Mouse (Mus musculus) macrophage (primary cell): ENCODE data around the gene Zglp1. TPM values are rescaled to one million over a fixed set of nuclear protein-coding genes. Genes with fewer than 3 reads are reported as not detected.

Experiments used
- H3K27ac ChIP-seq: fragments of 350-480 bp; formaldehyde crosslinking; 2 replicates; pipeline ENCODE4 v1.9.0; 2021
- H3K36me3 ChIP-seq: fragments of 350-480 bp; formaldehyde crosslinking; 2 replicates; pipeline ENCODE4 v1.9.0; 2021; ENCODE audit errors: inconsistent target
- H3K4me3 ChIP-seq: fragments of 350-480 bp; formaldehyde crosslinking; 2 replicates; pipeline ENCODE4 v1.9.0; 2021; ENCODE audit errors: inconsistent target
- H3K79me2 ChIP-seq: fragments of 350-480 bp; formaldehyde crosslinking; 2 replicates; pipeline ENCODE4 v1.9.0; 2021; ENCODE audit errors: inconsistent target
- WGBS: methylation state at CpG from one replicate; pipeline ENCODE4 v1.1.7; 2026; ENCODE audit warnings: inconsistent platforms; ENCODE audit not compliant: missing documents; 5-methylcytosine and 5-hydroxymethylcytosine counted together
- polyA plus RNA-seq: library from polyadenylated mRNA; stranded (reverse); fragments of 250-400 nt; gene quantifications from 3 replicates; pipeline ENCODE4 v1.2.4, GENCODE M21; 2018; ENCODE audit warnings: inconsistent platforms
- total RNA-seq, 78 experiments: library from RNA; depleted of rRNA; stranded (reverse); fragments of 250-400 nt; gene quantifications; 1 replicate in 9 of 78; 2 replicates in 24 of 78; 3 replicates in 43 of 78; 4 replicates in 2 of 78; pipeline ENCODE4 v1.2.4; 2018; ENCODE audit warnings: inconsistent platforms in 56 of 78

Zglp1 gene
- total RNA-seq (2018; cell fraction: chromatin; rRNA removed), result 1 to 10 TPM in 1 of 26 experiments, not detected in 25; 2.5 TPM
- not detected for total RNA-seq (2018; cell fraction: cytosol; rRNA removed)
- total RNA-seq (2018; cell fraction: nucleus; rRNA removed), result 1 to 10 TPM in 2 of 26 experiments, not detected in 24; 1.4 to 8.5 TPM
- not detected in 3 replicates for polyA plus RNA-seq

GRCm38 (mm10) chr9:21067006-21067684 lies at the start of gene Zglp1:
Gene Zglp1, minus strand, starts transcription at chr9:21067093.
- WGBS, result 86% methylated on average over 14 of the region's 27 CpGs
- H3K4me3 ChIP-seq, result no peak within 1 kb of the TSS
- no peaks in the 10 kb centered on the region for H3K36me3 ChIP-seq

GRCm38 (mm10) chr9:21115105-21115504 lies 48.2 kb upstream of the Zglp1 start:
- peaks cover 75% of the 10 kb centered on the region for H3K36me3 ChIP-seq
- H3K27ac ChIP-seq, result no peak overlapping the region
- no peaks in the 10 kb centered on the region for H3K79me2 ChIP-seq
- H3K4me3 ChIP-seq, result no peak overlapping the region
- 90% methylated on average over 8 of the region's 8 CpGs for WGBS

More at GRCm38 (mm10) chr9:21067006-21067684, at the start of gene Zglp1:
- Histone ChIP-seq H3K79me2 (peaks cover 20% of the 10 kb centered on the region), H3K27ac (no peak within 1 kb of the TSS)

GRCm38 (mm10) chr9:21114190-21114589 lies 47.3 kb upstream of the Zglp1 start:
- Histone ChIP-seq H3K79me2 (no peaks in the 10 kb centered on the region), H3K27ac (no peak overlapping the region), H3K4me3 (no peak overlapping the region), H3K36me3 (peaks cover 78% of the 10 kb centered on the region)
- WGBS, result 95% methylated on average over 7 of the region's 7 CpGs

GRCm38 (mm10) chr9:21113751-21114150 lies 46.9 kb upstream of the Zglp1 start:
- peaks cover 82% of the 10 kb centered on the region for H3K36me3 ChIP-seq
- H3K4me3 ChIP-seq, result no peak overlapping the region
- H3K79me2 ChIP-seq, result no peaks in the 10 kb centered on the region
- no peak overlapping the region for H3K27ac ChIP-seq
- WGBS, result 100% methylated on average over 6 of the region's 6 CpGs

GRCm38 (mm10) chr9:21107607-21108237 lies 40.8 kb upstream of the Zglp1 start:
- Histone ChIP-seq H3K27ac (no peak overlapping the region), H3K4me3 (no peak overlapping the region), H3K79me2 (no peaks in the 10 kb centered on the region), H3K36me3 (peaks cover 78% of the 10 kb centered on the region)
- WGBS, result 95% methylated on average over 23 of the region's 23 CpGs

- Histone ChIP-seq H3K27ac (no peak overlapping the region), H3K79me2 (no peaks in the 10 kb centered on the region), H3K4me3 (no peak overlapping the region), H3K36me3 (peaks cover 68% of the 10 kb centered on the region)
- 88% methylated on average over 5 of the region's 5 CpGs for WGBS
Measured at GRCm38 (mm10) chr9:21105760-21106564, 39.1 kb upstream of the Zglp1 start.

GRCm38 (mm10) chr9:21104814-21105213 lies 37.9 kb upstream of the Zglp1 start:
- H3K36me3 ChIP-seq, result peaks cover 56% of the 10 kb centered on the region
- 90% methylated on average over 6 of the region's 6 CpGs for WGBS
- H3K4me3 ChIP-seq, result no peak overlapping the region
- no peaks in the 10 kb centered on the region for H3K79me2 ChIP-seq
- H3K27ac ChIP-seq, result no peak overlapping the region

GRCm38 (mm10) chr9:21102076-21102475 lies 35.2 kb upstream of the Zglp1 start:
- no peak overlapping the region for H3K4me3 ChIP-seq
- H3K79me2 ChIP-seq, result no peaks in the 10 kb centered on the region
- 100% methylated on average over 2 of the region's 2 CpGs for WGBS
- H3K27ac ChIP-seq, result no peak overlapping the region
- H3K36me3 ChIP-seq, result peaks cover 31% of the 10 kb centered on the region

- WGBS, result 17% methylated on average over 15 of the region's 15 CpGs
- Histone ChIP-seq H3K27ac (0 out of 2 replicates have a peak overlapping the region, but pooled peaks have one; percentile 5), H3K4me3 (no peak overlapping the region), H3K36me3 (peaks cover 16% of the 10 kb centered on the region), H3K79me2 (no peaks in the 10 kb centered on the region)
Measured at GRCm38 (mm10) chr9:21100447-21101161, 33.7 kb upstream of the Zglp1 start.

GRCm38 (mm10) chr9:21097793-21098192 lies 30.9 kb upstream of the Zglp1 start:
- Histone ChIP-seq H3K4me3 (no peak overlapping the region), H3K27ac (no peak overlapping the region), H3K79me2 (no peaks in the 10 kb centered on the region), H3K36me3 (no peaks in the 10 kb centered on the region)
- WGBS, result 68% methylated on average over 8 of the region's 8 CpGs

- Histone ChIP-seq H3K36me3 (no peaks in the 10 kb centered on the region), H3K27ac (no peak overlapping the region), H3K79me2 (peaks cover 8% of the 10 kb centered on the region), H3K4me3 (no peak overlapping the region)
- WGBS, result 94% methylated on average over 4 of the region's 4 CpGs
Measured at GRCm38 (mm10) chr9:21095958-21096357, 29.1 kb upstream of the Zglp1 start.

- no peak overlapping the region for H3K4me3 ChIP-seq
- H3K27ac ChIP-seq, result no peak overlapping the region
- peaks cover 33% of the 10 kb centered on the region for H3K79me2 ChIP-seq
- WGBS, result 93% methylated on average over 9 of the region's 9 CpGs
- H3K36me3 ChIP-seq, result 0 out of 2 replicates have a peak, but pooled peaks cover 12% of the 10 kb centered on the region
Measured at GRCm38 (mm10) chr9:21093423-21093822, 26.5 kb upstream of the Zglp1 start.

GRCm38 (mm10) chr9:21091707-21092320 lies 24.9 kb upstream of the Zglp1 start, which contains the start of the genes Gm38431 and Raver1:
Gene Gm38431, minus strand, starts transcription at chr9:21091997.
Gene Raver1, minus strand, starts transcription at chr9:21092008.
- H3K79me2 ChIP-seq, result peaks cover 49% of the 10 kb centered on the region
- H3K4me3 ChIP-seq, result peak within 1 kb of the TSS; percentile 86
- peak within 1 kb of the TSS; percentile 48 for H3K27ac ChIP-seq
- H3K36me3 ChIP-seq, result peaks cover 23% of the 10 kb centered on the region; the same call in 1 of the 2 replicates
- WGBS, result 0% methylated on average over 51 of the region's 54 CpGs
